Mouse (Mus musculus): ENCODE data around the gene Fn1. TPM values are rescaled to one million over a fixed set of nuclear protein-coding genes. Genes with fewer than 3 reads are reported as not detected.

Fn1 gene
- polyA plus RNA-seq, 1 experiment from 2014 or later = 27.4 TPM

DNA sequence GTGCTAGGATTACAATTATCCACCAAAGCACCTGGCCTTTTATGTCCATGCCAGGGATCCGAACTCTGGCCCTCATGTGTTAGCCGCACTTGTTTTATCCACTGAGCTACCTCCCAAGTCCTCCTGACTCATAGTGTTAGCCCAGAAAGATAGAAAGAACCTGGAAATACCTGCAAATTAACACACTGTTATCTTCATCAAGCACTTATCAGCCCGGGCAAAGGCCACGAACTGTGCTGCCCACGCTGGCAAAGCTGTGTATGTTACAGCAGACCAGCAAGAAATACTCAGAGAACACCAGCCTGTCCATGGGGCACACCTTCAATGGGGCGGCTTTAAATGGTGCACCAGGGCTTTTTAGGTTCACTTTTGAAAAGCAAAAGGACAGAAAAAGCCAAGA, 29.4 kb downstream of the Fn1 start:
- H3K27ac ChIP-seq (ENCODE audit: low read depth, low read length) = no peak overlapping the region
- H3K9ac ChIP-seq (ENCODE audit: low read depth, low read length) = no peak overlapping the region
- no peaks in the 10 kb centered on the region for H3K27me3 ChIP-seq (replicated peaks; ENCODE audit: control insufficient read depth, insufficient read depth, low read length)
- H3K4me1 ChIP-seq (ENCODE audit: control insufficient read depth, insufficient read depth, low read depth, low read length) = no peaks in the 10 kb centered on the region
- WGBS = 98% methylated on average over 6 of the region's 6 CpGs
- H3K4me2 ChIP-seq (ENCODE audit: low read length) = no peak overlapping the region
- no peak for ATAC-seq
- no peaks in the 10 kb centered on the region for H3K36me3 ChIP-seq (ENCODE audit: control insufficient read depth, insufficient read depth, low read length)
- H3K4me3 ChIP-seq (ENCODE audit: low read length) = no peak overlapping the region
- no peaks in the 10 kb centered on the region for H3K9me3 ChIP-seq (ENCODE audit: control insufficient read depth, low read length)

DNA sequence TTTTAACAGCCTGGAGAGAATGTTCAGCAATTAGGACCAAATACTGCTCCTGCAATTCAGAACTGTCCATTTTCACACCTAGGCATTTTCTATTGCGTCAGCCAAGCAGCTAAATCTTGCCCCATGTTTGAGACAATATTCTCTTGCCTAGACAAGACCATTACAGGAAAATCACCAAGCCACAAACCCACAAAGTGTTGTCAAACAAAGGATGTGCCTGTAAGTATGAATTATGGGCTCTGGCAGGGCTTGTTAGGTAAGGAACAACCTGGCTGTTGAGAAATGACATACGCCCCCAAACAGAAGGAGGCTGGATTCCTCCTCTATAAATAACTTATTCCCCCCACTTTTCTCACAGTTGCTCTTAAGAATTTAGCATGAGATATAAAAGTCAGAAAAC, 31.5 kb downstream of the Fn1 start:
- WGBS = 94% methylated on average over 2 of the region's 2 CpGs
- ATAC-seq = no peak

DNA sequence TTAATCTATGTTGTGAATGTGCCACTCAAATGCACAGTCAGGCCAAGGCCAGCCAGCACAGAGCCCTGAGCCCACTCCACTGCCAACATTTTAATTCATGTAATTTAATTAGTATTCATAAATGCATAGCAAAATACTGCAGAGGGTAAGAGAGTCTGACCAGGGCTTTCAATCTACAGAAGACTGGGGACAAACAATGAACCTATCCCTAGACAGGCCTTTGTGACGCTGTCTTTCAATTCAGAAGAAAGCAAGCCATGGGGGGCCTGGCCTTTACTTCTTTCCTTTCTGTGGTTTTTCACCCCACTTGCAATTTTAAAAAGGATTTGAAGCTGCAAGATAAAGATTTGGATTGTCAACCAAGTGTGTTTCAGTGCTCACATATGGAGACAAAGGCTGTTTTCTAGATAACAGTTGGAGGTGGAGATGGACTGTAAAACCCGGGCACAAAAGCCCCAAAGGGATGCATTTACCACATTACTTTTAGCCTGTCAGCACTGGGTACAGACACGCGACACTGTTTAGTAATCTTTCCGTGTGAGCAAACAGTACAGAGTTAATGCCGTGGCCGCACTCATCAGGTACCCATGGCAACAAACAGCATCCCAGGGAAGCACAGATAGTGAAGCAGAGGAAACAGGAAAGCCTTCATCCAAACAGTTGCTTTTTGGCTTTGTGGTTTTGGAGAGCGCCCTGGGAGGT, 38.3 kb downstream of the Fn1 start:
- Histone ChIP-seq H3K27me3 (replicated peaks; ENCODE audit: control insufficient read depth, insufficient read depth, low read length) (no peaks in the 10 kb centered on the region), H3K4me3 (ENCODE audit: low read length) (no peak overlapping the region), H3K9ac (ENCODE audit: low read depth, low read length) (no peak overlapping the region), H3K27ac (ENCODE audit: low read depth, low read length) (peak overlapping the region; percentile 21; the same call in 1 of the 2 replicates), H3K4me1 (ENCODE audit: control insufficient read depth, insufficient read depth, low read depth, low read length) (peaks cover 10% of the 10 kb centered on the region; the same call in 1 of the 2 replicates), H3K9me3 (ENCODE audit: control insufficient read depth, low read length) (no peaks in the 10 kb centered on the region), H3K4me2 (ENCODE audit: low read length) (peak overlapping the region; percentile 13; the same call in 1 of the 2 replicates), H3K36me3 (ENCODE audit: control insufficient read depth, insufficient read depth, low read length) (no peaks in the 10 kb centered on the region)
- 17% methylated on average over 8 of the region's 8 CpGs for WGBS
- peak; percentile 94 for ATAC-seq

More for the DNA sequence above, 31.5 kb downstream of the Fn1 start:
- Histone ChIP-seq H3K4me2 (ENCODE audit: low read length) (no peak overlapping the region), H3K4me3 (ENCODE audit: low read length) (no peak overlapping the region), H3K27me3 (replicated peaks; ENCODE audit: control insufficient read depth, insufficient read depth, low read length) (no peaks in the 10 kb centered on the region), H3K9ac (ENCODE audit: low read depth, low read length) (no peak overlapping the region), H3K9me3 (ENCODE audit: control insufficient read depth, low read length) (no peaks in the 10 kb centered on the region), H3K36me3 (ENCODE audit: control insufficient read depth, insufficient read depth, low read length) (no peaks in the 10 kb centered on the region), H3K4me1 (ENCODE audit: control insufficient read depth, insufficient read depth, low read depth, low read length) (no peaks in the 10 kb centered on the region), H3K27ac (ENCODE audit: low read depth, low read length) (no peak overlapping the region)

DNA sequence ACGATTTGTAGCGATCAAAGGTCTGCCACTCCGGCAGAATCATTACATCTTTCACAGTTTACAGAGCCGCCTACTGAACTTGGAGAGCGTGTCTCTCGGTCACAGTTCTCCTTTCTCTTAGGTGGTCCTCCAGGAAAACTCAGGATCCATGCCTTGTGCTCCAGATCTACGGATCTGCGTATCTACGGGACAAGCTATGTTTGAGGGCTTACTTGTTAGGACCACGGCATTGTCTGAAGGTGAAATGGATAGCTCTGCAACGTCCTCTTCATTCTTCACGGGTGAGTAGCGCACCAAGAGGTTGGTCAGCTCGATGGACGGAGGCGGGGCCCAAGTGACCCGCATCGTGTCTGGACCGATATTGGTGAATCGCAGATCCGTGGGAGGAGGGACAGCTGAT, 40.7 kb downstream of the Fn1 start:
- Histone ChIP-seq H3K27me3 (replicated peaks; ENCODE audit: control insufficient read depth, insufficient read depth, low read length) (no peaks in the 10 kb centered on the region), H3K36me3 (ENCODE audit: control insufficient read depth, insufficient read depth, low read length) (0 out of 2 replicates have a peak, but pooled peaks cover 2% of the 10 kb centered on the region), H3K4me3 (ENCODE audit: low read length) (no peak overlapping the region), H3K4me2 (ENCODE audit: low read length) (no peak overlapping the region), H3K9ac (ENCODE audit: low read depth, low read length) (no peak overlapping the region), H3K4me1 (ENCODE audit: control insufficient read depth, insufficient read depth, low read depth, low read length) (peaks cover 10% of the 10 kb centered on the region; the same call in 1 of the 2 replicates), H3K9me3 (ENCODE audit: control insufficient read depth, low read length) (no peaks in the 10 kb centered on the region), H3K27ac (ENCODE audit: low read depth, low read length) (no peak overlapping the region)
- WGBS = 94% methylated on average over 21 of the region's 21 CpGs
- ATAC-seq = no peak

DNA sequence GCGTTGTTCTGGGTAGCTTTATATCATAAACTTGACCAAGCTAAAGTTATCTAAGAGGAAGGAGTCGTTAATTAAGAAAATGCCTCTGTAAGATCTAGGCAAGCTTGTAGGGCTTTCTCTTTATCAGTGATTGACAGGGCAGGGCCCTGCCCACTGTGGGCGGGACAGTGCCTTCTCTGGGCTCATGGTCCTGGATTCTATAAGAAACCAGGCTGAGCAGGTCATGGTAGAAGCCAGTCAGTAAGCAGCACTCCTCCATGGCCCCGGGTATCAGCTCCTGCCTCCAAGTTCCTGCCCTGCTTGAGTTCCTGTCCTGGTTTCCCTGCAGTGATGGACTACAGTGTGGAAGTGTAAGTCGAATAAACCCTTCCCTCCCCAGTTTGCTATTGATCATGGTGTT, 43.1 kb downstream of the Fn1 start:
- ATAC-seq = no peak
- Histone ChIP-seq H3K9ac (ENCODE audit: low read depth, low read length) (no peak overlapping the region), H3K4me1 (ENCODE audit: control insufficient read depth, insufficient read depth, low read depth, low read length) (peaks cover 6% of the 10 kb centered on the region; the same call in 1 of the 2 replicates), H3K27ac (ENCODE audit: low read depth, low read length) (no peak overlapping the region), H3K9me3 (ENCODE audit: control insufficient read depth, low read length) (no peaks in the 10 kb centered on the region), H3K4me2 (ENCODE audit: low read length) (no peak overlapping the region), H3K36me3 (ENCODE audit: control insufficient read depth, insufficient read depth, low read length) (0 out of 2 replicates have a peak, but pooled peaks cover 2% of the 10 kb centered on the region), H3K27me3 (replicated peaks; ENCODE audit: control insufficient read depth, insufficient read depth, low read length) (no peaks in the 10 kb centered on the region), H3K4me3 (ENCODE audit: low read length) (no peak overlapping the region)
- WGBS = 93% methylated on average over 5 of the region's 5 CpGs

DNA sequence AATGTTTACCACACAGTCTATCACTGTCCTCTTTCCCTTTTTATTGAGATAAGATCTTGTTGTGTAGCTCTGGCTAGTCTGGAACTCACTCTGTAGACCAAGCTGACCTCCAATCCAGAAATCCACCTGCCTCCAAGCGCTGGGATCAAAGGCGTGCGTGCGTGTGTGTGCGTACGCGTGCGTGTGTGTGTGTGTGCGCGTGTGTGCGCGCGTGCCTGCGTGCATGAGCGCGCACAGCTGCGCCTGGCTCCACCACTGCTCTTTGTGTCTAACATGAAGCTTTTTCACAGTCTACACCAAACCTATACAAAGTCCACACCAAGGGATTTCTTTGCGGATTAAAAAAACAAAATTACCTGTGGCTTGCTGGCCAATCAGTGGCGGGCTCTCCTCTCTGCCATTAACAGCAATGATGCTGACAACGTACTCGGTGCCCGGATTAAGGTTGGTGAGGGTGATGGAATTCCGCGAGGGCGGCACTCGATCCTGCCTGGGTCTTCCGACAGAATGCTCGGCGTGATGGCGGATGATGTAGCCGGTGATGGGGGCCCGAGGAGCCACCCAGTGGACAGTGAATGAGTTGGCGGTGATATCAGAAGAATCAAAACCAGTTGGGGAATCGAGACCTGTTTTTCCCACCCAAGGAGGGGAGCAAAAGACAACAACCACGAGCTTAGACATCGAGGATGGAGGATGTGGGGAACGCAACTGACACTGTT, 43.8 kb downstream of the Fn1 start:
- H3K4me3 ChIP-seq (ENCODE audit: low read length) = no peak overlapping the region
- no peak for ATAC-seq
- H3K4me2 ChIP-seq (ENCODE audit: low read length) = no peak overlapping the region
- H3K9me3 ChIP-seq (ENCODE audit: control insufficient read depth, low read length) = no peaks in the 10 kb centered on the region
- 98% methylated on average over 37 of the region's 37 CpGs for WGBS
- 0 out of 2 replicates have a peak, but pooled peaks cover 2% of the 10 kb centered on the region for H3K36me3 ChIP-seq (ENCODE audit: control insufficient read depth, insufficient read depth, low read length)
- H3K9ac ChIP-seq (ENCODE audit: low read depth, low read length) = no peak overlapping the region
- 0 out of 2 replicates have a peak, but pooled peaks cover 2% of the 10 kb centered on the region for H3K4me1 ChIP-seq (ENCODE audit: control insufficient read depth, insufficient read depth, low read depth, low read length)
- H3K27ac ChIP-seq (ENCODE audit: low read depth, low read length) = no peak overlapping the region
- H3K27me3 ChIP-seq (replicated peaks; ENCODE audit: control insufficient read depth, insufficient read depth, low read length) = no peaks in the 10 kb centered on the region

DNA sequence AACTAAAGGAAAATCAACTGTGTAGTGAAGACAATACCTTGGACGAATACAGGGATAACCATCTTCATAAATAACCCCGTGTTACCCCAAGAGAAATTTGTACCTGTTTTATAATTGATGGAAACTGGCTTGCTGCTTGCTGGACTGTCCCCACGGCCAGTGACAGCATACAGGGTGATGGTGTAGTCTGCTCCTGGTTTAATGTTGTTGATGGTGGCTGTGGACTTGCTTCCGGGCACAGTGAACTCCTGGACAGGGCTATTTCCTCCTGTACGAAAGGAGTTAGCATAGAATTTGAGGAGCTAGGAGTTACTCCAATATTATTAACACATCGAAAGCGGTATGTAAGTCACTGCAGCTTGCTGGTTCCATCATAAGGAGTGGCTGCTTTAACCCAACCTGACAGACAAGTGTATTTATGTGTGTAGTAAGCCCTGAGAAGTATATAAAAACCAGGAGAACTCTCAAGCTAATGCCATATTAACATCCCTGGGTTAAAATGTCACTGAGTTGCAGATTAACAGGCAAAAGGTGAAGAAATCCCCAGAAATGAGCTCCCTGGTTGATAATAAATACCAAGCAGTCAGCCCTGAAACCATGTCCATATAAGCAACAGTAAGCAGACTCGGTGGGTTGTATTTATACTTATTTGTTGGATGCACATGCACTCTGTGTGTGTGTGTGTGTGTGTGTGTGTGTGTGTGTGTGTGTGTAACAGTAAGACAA, 46.2 kb downstream of the Fn1 start:
- Histone ChIP-seq H3K4me3 (ENCODE audit: low read length) (no peak overlapping the region), H3K9me3 (ENCODE audit: control insufficient read depth, low read length) (no peaks in the 10 kb centered on the region), H3K27ac (ENCODE audit: low read depth, low read length) (no peak overlapping the region), H3K27me3 (replicated peaks; ENCODE audit: control insufficient read depth, insufficient read depth, low read length) (no peaks in the 10 kb centered on the region), H3K4me1 (ENCODE audit: control insufficient read depth, insufficient read depth, low read depth, low read length) (no peaks in the 10 kb centered on the region), H3K36me3 (ENCODE audit: control insufficient read depth, insufficient read depth, low read length) (0 out of 2 replicates have a peak, but pooled peaks cover 2% of the 10 kb centered on the region), H3K9ac (ENCODE audit: low read depth, low read length) (no peak overlapping the region), H3K4me2 (ENCODE audit: low read length) (no peak overlapping the region)
- no peak for ATAC-seq
- WGBS = 95% methylated on average over 8 of the region's 8 CpGs

DNA sequence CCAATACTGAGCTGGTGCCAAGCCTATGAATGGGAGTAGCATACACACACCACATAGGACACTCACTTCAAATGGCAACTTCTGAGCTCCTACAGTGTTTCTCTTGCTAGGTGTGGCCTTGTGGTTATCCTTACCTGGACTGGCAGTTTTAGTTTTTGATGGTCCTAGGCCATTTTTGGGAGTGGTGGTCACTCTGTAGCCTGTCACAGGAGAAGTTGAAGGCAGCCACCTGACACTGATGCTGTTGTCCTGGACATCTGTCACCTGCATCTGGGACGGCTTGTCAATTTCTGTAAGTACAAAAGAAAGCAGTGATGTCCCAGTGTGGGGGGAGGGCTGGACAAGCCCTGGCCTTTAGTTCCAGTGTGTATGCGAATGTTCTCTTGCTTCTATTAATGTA, 47.2 kb downstream of the Fn1 start:
- Histone ChIP-seq H3K27ac (ENCODE audit: low read depth, low read length) (no peak overlapping the region), H3K36me3 (ENCODE audit: control insufficient read depth, insufficient read depth, low read length) (0 out of 2 replicates have a peak, but pooled peaks cover 2% of the 10 kb centered on the region), H3K4me2 (ENCODE audit: low read length) (no peak overlapping the region), H3K9ac (ENCODE audit: low read depth, low read length) (no peak overlapping the region), H3K9me3 (ENCODE audit: control insufficient read depth, low read length) (no peaks in the 10 kb centered on the region), H3K4me3 (ENCODE audit: low read length) (no peak overlapping the region), H3K4me1 (ENCODE audit: control insufficient read depth, insufficient read depth, low read depth, low read length) (no peaks in the 10 kb centered on the region), H3K27me3 (replicated peaks; ENCODE audit: control insufficient read depth, insufficient read depth, low read length) (no peaks in the 10 kb centered on the region)
- no peak for ATAC-seq
- WGBS = 87% methylated on average over 2 of the region's 2 CpGs

DNA sequence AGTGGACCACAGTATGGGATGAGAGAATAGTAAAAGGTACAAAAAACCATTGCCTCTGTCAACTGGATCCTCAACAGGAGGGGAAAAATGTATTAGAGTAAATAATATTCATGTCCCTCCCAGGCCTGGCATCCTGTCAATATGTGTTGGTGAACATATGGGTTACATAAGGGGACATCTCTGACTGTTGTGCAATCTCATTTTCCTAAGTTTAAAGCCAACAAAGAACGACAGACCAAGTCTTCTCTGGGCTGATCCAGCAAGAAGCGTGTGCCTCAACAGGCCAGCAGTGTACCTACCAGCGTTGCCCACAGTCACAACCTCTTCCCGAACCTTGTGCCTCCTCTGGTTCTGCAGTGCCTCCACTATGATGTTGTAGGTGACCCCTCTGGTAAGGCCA, 57.6 kb downstream of the Fn1 start:
- Histone ChIP-seq H3K9me3 (ENCODE audit: control insufficient read depth, low read length) (no peaks in the 10 kb centered on the region), H3K4me1 (ENCODE audit: control insufficient read depth, insufficient read depth, low read depth, low read length) (no peaks in the 10 kb centered on the region), H3K9ac (ENCODE audit: low read depth, low read length) (no peak overlapping the region), H3K27ac (ENCODE audit: low read depth, low read length) (no peak overlapping the region), H3K4me2 (ENCODE audit: low read length) (no peak overlapping the region), H3K36me3 (ENCODE audit: control insufficient read depth, insufficient read depth, low read length) (peaks cover 3% of the 10 kb centered on the region; the same call in 1 of the 2 replicates), H3K27me3 (replicated peaks; ENCODE audit: control insufficient read depth, insufficient read depth, low read length) (no peaks in the 10 kb centered on the region), H3K4me3 (ENCODE audit: low read length) (no peak overlapping the region)
- WGBS = 89% methylated on average over 4 of the region's 4 CpGs
- ATAC-seq = no peak

All from hindbrain, embryonic 16.5 days (tissue).